Mouse (Mus musculus) embryonic facial prominence, embryonic 12.5 days (tissue): ENCODE results near the gene Lin52. TPM values are rescaled to one million over a fixed set of nuclear protein-coding genes. Genes with fewer than 3 reads are reported as not detected.
"Not testable (repeated sequence)": the region's sequence is repeated elsewhere in the genome, so short reads cannot be mapped to it uniquely, and the experiment has no call there.

Experiments
- ATAC-seq: fragments of 200-750 bp; cut with Nextera tagmentation; 2 replicates; pipeline ENCODE4 v1.8.0; 2017; ENCODE audit not compliant: insufficient number of reproducible peaks, insufficient read depth, low FRiP score, low TSS enrichment
- H3K27ac ChIP-seq: fragments of 300-500 bp; sonication (generic); 2 replicates; pipeline ENCODE4 v1.5.1; 2016; ENCODE audit warnings: mild to moderate bottlenecking
- H3K27me3 ChIP-seq: fragments of 300-500 bp; sonication (generic); 2 replicates; pipeline ENCODE4 v1.6.1; 2016; ENCODE audit warnings: mild to moderate bottlenecking, moderate library complexity
- H3K36me3 ChIP-seq: fragments of 300-500 bp; sonication (generic); 2 replicates; pipeline ENCODE4 v1.6.1; 2016; ENCODE audit warnings: mild to moderate bottlenecking
- H3K4me1 ChIP-seq: fragments of 300-500 bp; sonication (generic); 2 replicates; pipeline ENCODE4 v1.6.1; 2016
- H3K4me2 ChIP-seq: fragments of 300-500 bp; sonication (generic); replicated peaks from 2 replicates; pipeline ENCODE4 v1.6.1; 2016; ENCODE audit warnings: mild to moderate bottlenecking, moderate library complexity
- H3K4me3 ChIP-seq: fragments of 300-500 bp; sonication (generic); 2 replicates; pipeline ENCODE4 v1.5.1; 2016; ENCODE audit warnings: mild to moderate bottlenecking
- H3K9ac ChIP-seq: fragments of 300-500 bp; sonication (generic); 2 replicates; pipeline ENCODE4 v1.6.1; 2016; ENCODE audit warnings: mild to moderate bottlenecking, moderate library complexity
- H3K9me3 ChIP-seq: fragments of 300-500 bp; sonication (generic); 2 replicates; pipeline ENCODE4 v1.6.1; 2016; ENCODE audit warnings: mild to moderate bottlenecking, moderate library complexity
- WGBS: fragments of 180-500 bp; shearing (Covaris S2); methylation state at CpG from one replicate; pipeline ENCODE4 v1.1.7; 2016; 5-methylcytosine and 5-hydroxymethylcytosine counted together
- polyA plus RNA-seq: library from polyadenylated mRNA; unstranded; fragments of >200 nt; fragmentation: Nextera tagmentation; extraction: Ambion mirVana; gene quantifications from 2 replicates; pipeline ENCODE4 v1.2.1, GENCODE M21; 2016

Lin52 gene
- polyA plus RNA-seq, 1 experiment from 2014 or later, result 30.9 TPM

- Histone ChIP-seq H3K4me2 (no peak overlapping the region), H3K9ac (no peak overlapping the region), H3K4me1 (no peaks in the 10 kb centered on the region), H3K27me3 (no peaks in the 10 kb centered on the region), H3K36me3 (0 out of 2 replicates have a peak, but pooled peaks cover 3% of the 10 kb centered on the region), H3K27ac (no peak overlapping the region), H3K4me3 (no peak overlapping the region), H3K9me3 (no peaks in the 10 kb centered on the region)
- no peak for ATAC-seq
- 88% methylated on average over 2 of the region's 2 CpGs for WGBS
These were observed 66.8 kb downstream of the Lin52 start for GRCm38 (mm10) chr12:84518018-84518417.

- 20% methylated on average over 3 of the region's 3 CpGs for WGBS
- H3K27ac ChIP-seq, result peak overlapping the region; percentile 78
- H3K36me3 ChIP-seq, result no peaks in the 10 kb centered on the region
- H3K27me3 ChIP-seq, result no peaks in the 10 kb centered on the region
- H3K9ac ChIP-seq, result no peak overlapping the region
- H3K9me3 ChIP-seq, result no peaks in the 10 kb centered on the region
- peaks cover 15% of the 10 kb centered on the region for H3K4me1 ChIP-seq
- no peak for ATAC-seq
- no peak overlapping the region for H3K4me2 ChIP-seq
- no peak overlapping the region for H3K4me3 ChIP-seq
These were observed 72.5 kb downstream of the Lin52 start for GRCm38 (mm10) chr12:84523728-84524127.

- no peak for ATAC-seq
- peak overlapping the region; percentile 79 for H3K27ac ChIP-seq
- 29% methylated on average over 11 of the region's 11 CpGs for WGBS
These were observed 73.2 kb downstream of the Lin52 start for GRCm38 (mm10) chr12:84524147-84525050.

GRCm38 (mm10) chr12:84525422-84525821 is 74.2 kb downstream of the Lin52 start:
- Histone ChIP-seq H3K9me3 (no peaks in the 10 kb centered on the region), H3K27ac (peak overlapping the region; percentile 37; the same call in 1 of the 2 replicates), H3K4me1 (peaks cover 15% of the 10 kb centered on the region), H3K36me3 (0 out of 2 replicates have a peak, but pooled peaks cover 2% of the 10 kb centered on the region), H3K4me2 (no peak overlapping the region), H3K27me3 (no peaks in the 10 kb centered on the region), H3K9ac (no peak overlapping the region), H3K4me3 (no peak overlapping the region)
- 87% methylated on average over 12 of the region's 12 CpGs for WGBS
- ATAC-seq, result no peak

More at GRCm38 (mm10) chr12:84524147-84525050, 73.2 kb downstream of the Lin52 start:
- no peak overlapping the region for H3K4me3 ChIP-seq
- no peak overlapping the region for H3K9ac ChIP-seq
- no peaks in the 10 kb centered on the region for H3K27me3 ChIP-seq
- no peak overlapping the region for H3K4me2 ChIP-seq
- H3K36me3 ChIP-seq, result no peaks in the 10 kb centered on the region
- H3K9me3 ChIP-seq, result no peaks in the 10 kb centered on the region
- H3K4me1 ChIP-seq, result peaks cover 15% of the 10 kb centered on the region

GRCm38 (mm10) chr12:84530426-84530825 is 79.2 kb downstream of the Lin52 start:
- Histone ChIP-seq H3K9ac (no peak overlapping the region), H3K27me3 (no peaks in the 10 kb centered on the region; the same call in 1 of the 2 replicates), H3K9me3 (no peaks in the 10 kb centered on the region), H3K4me2 (no peak overlapping the region), H3K36me3 (0 out of 2 replicates have a peak, but pooled peaks cover 2% of the 10 kb centered on the region), H3K4me1 (peaks cover 13% of the 10 kb centered on the region; the same call in 1 of the 2 replicates), H3K4me3 (no peak overlapping the region), H3K27ac (no peak overlapping the region)
- WGBS, result 83% methylated on average over 5 of the region's 5 CpGs
- no peak for ATAC-seq

GRCm38 (mm10) chr12:84531906-84532829 is 80.9 kb downstream of the Lin52 start:
- Histone ChIP-seq H3K27me3 (no peaks in the 10 kb centered on the region; the same call in 1 of the 2 replicates), H3K27ac (peak overlapping the region; percentile 65), H3K36me3 (0 out of 2 replicates have a peak, but pooled peaks cover 2% of the 10 kb centered on the region), H3K4me2 (no peak overlapping the region), H3K9me3 (no peaks in the 10 kb centered on the region), H3K4me1 (peaks cover 10% of the 10 kb centered on the region; the same call in 1 of the 2 replicates), H3K9ac (no peak overlapping the region), H3K4me3 (no peak overlapping the region)
- peak; percentile 80 for ATAC-seq
- 35% methylated on average over 13 of the region's 13 CpGs for WGBS

- Histone ChIP-seq H3K9me3 (no peaks in the 10 kb centered on the region), H3K4me1 (peaks cover 10% of the 10 kb centered on the region; the same call in 1 of the 2 replicates), H3K27ac (peak overlapping the region; percentile 65), H3K27me3 (no peaks in the 10 kb centered on the region; the same call in 1 of the 2 replicates), H3K4me2 (no peak overlapping the region), H3K4me3 (no peak overlapping the region), H3K9ac (no peak overlapping the region), H3K36me3 (0 out of 2 replicates have a peak, but pooled peaks cover 2% of the 10 kb centered on the region)
- WGBS, result 53% methylated on average over 8 of the region's 8 CpGs
- no peak for ATAC-seq
These were observed 81.6 kb downstream of the Lin52 start for GRCm38 (mm10) chr12:84532830-84533199.

GRCm38 (mm10) chr12:84533706-84534486 is 82.7 kb downstream of the Lin52 start:
- Histone ChIP-seq H3K36me3 (0 out of 2 replicates have a peak, but pooled peaks cover 2% of the 10 kb centered on the region), H3K4me2 (no peak overlapping the region), H3K9ac (no peak overlapping the region), H3K27me3 (no peaks in the 10 kb centered on the region; the same call in 1 of the 2 replicates), H3K9me3 (no peaks in the 10 kb centered on the region), H3K27ac (no peak overlapping the region), H3K4me3 (no peak overlapping the region), H3K4me1 (peaks cover 10% of the 10 kb centered on the region; the same call in 1 of the 2 replicates)
- no peak for ATAC-seq
- 58% methylated on average over 7 of the region's 7 CpGs for WGBS

- WGBS, result 100% methylated on average over 3 of the region's 3 CpGs
- not testable (repeated sequence) for H3K4me3 ChIP-seq, H3K9me3 ChIP-seq, H3K36me3 ChIP-seq, H3K27ac ChIP-seq, ATAC-seq, H3K9ac ChIP-seq, H3K4me1 ChIP-seq, H3K4me2 ChIP-seq, H3K27me3 ChIP-seq
These were observed 88.3 kb downstream of the Lin52 start for GRCm38 (mm10) chr12:84539537-84539936.

- 75% methylated on average over 11 of the region's 11 CpGs for WGBS
- H3K4me2 ChIP-seq, result no peak overlapping the region
- H3K27ac ChIP-seq, result no peak overlapping the region
- no peaks in the 10 kb centered on the region for H3K36me3 ChIP-seq
- H3K4me3 ChIP-seq, result no peak overlapping the region
- ATAC-seq, result no peak
- no peak overlapping the region for H3K9ac ChIP-seq
- H3K9me3 ChIP-seq, result no peaks in the 10 kb centered on the region
- no peaks in the 10 kb centered on the region for H3K27me3 ChIP-seq
- H3K4me1 ChIP-seq, result no peaks in the 10 kb centered on the region
These were observed 90.3 kb downstream of the Lin52 start for GRCm38 (mm10) chr12:84541391-84541958.
